Mouse (Mus musculus): ENCODE results near the gene Vgll4.

The Vgll4 gene

GRCm38 (mm10) chr6:114969213-114970120 lies at the start of gene Vgll4:
Gene Vgll4, minus strand, starts transcription at chr6:114969994.
- DNase-seq (ENCODE audit: low spot score in 2 of 2) = peak; percentile 67 to 68

- no peak for DNase-seq (ENCODE audit: low spot score in 2 of 2)
Measured at GRCm38 (mm10) chr6:115015461-115015860, 45.7 kb upstream of the Vgll4 start.

GRCm38 (mm10) chr6:115013574-115013973 lies 43.8 kb upstream of the Vgll4 start:
- no peak for DNase-seq (ENCODE audit: low spot score in 2 of 2)

GRCm38 (mm10) chr6:115011792-115012191 lies 42.0 kb upstream of the Vgll4 start:
- DNase-seq (ENCODE audit: low spot score in 2 of 2) = no peak

- no peak for DNase-seq (ENCODE audit: low spot score in 2 of 2)
Measured at GRCm38 (mm10) chr6:115010815-115011214, 41.0 kb upstream of the Vgll4 start.

GRCm38 (mm10) chr6:115010304-115010703 lies 40.5 kb upstream of the Vgll4 start:
- DNase-seq (ENCODE audit: low spot score in 2 of 2) = no peak

GRCm38 (mm10) chr6:115007728-115008127 lies 37.9 kb upstream of the Vgll4 start:
- DNase-seq (ENCODE audit: low spot score in 2 of 2) = peak; percentile 36 to 48

- no peak for DNase-seq (ENCODE audit: low spot score in 2 of 2)
Measured at GRCm38 (mm10) chr6:115006948-115007347, 37.2 kb upstream of the Vgll4 start.

- no peak for DNase-seq (ENCODE audit: low spot score in 2 of 2)
Measured at GRCm38 (mm10) chr6:115006065-115006464, 36.3 kb upstream of the Vgll4 start.

- DNase-seq (ENCODE audit: low spot score in 2 of 2) = peak; percentile 68 to 82
Measured at GRCm38 (mm10) chr6:115005351-115005890, 35.6 kb upstream of the Vgll4 start.

GRCm38 (mm10) chr6:115004636-115005035 lies 34.8 kb upstream of the Vgll4 start:
- peak; percentile 62 to 70 for DNase-seq (ENCODE audit: low spot score in 2 of 2)

GRCm38 (mm10) chr6:114998374-114999031 lies 28.7 kb upstream of the Vgll4 start:
- DNase-seq (ENCODE audit: low spot score in 2 of 2) = no peak

GRCm38 (mm10) chr6:114997471-114997870 lies 27.7 kb upstream of the Vgll4 start:
- DNase-seq (ENCODE audit: low spot score in 2 of 2) = no peak

- DNase-seq (ENCODE audit: low spot score in 2 of 2) = no peak
Measured at GRCm38 (mm10) chr6:114996910-114997309, 27.1 kb upstream of the Vgll4 start.

GRCm38 (mm10) chr6:114994079-114994478 lies 24.3 kb upstream of the Vgll4 start:
- no peak for DNase-seq (ENCODE audit: low spot score in 2 of 2)

GRCm38 (mm10) chr6:114993659-114994058 lies 23.9 kb upstream of the Vgll4 start:
- DNase-seq (ENCODE audit: low spot score in 2 of 2) = peak; percentile 39 to 69

- no peak for DNase-seq (ENCODE audit: low spot score in 2 of 2)
Measured at GRCm38 (mm10) chr6:114991909-114992308, 22.1 kb upstream of the Vgll4 start.

- DNase-seq (ENCODE audit: low spot score in 2 of 2) = no peak
Measured at GRCm38 (mm10) chr6:114988619-114988980, 18.8 kb upstream of the Vgll4 start.

- DNase-seq (ENCODE audit: low spot score in 2 of 2) = no peak
Measured at GRCm38 (mm10) chr6:114987966-114988618, 18.3 kb upstream of the Vgll4 start.

- no peak for DNase-seq (ENCODE audit: low spot score in 2 of 2)
Measured at GRCm38 (mm10) chr6:114982671-114983070, 12.9 kb upstream of the Vgll4 start.

GRCm38 (mm10) chr6:114979715-114980114 lies 9.9 kb upstream of the Vgll4 start:
- no peak for DNase-seq (ENCODE audit: low spot score in 2 of 2)

- peak; percentile 72 to 83 for DNase-seq (ENCODE audit: low spot score in 2 of 2)
Measured at GRCm38 (mm10) chr6:114976915-114977419, 7.2 kb upstream of the Vgll4 start.

All from right cerebral cortex, postnatal 36 days (tissue).